Mouse (Mus musculus) limb, embryonic 14.5 days (tissue): ENCODE data around the gene Ndufs5. TPM values are rescaled to one million over a fixed set of nuclear protein-coding genes. Genes with fewer than 3 reads are reported as not detected.

ENCODE experiments used
- ATAC-seq: fragments of 200-750 bp; cut with Nextera tagmentation; 2 replicates; pipeline ENCODE4 v1.8.0; 2017; ENCODE audit warnings: low read depth, moderate number of reproducible peaks, moderate TSS enrichment; ENCODE audit not compliant: low FRiP score
- DNase-seq: peaks from one replicate; pipeline ENCODE4 v3.0.0-alpha.2; 2015; ENCODE audit warnings: low spot score
- H3K27ac ChIP-seq: fragments of 300-500 bp; sonication (generic); replicated peaks from 2 replicates; pipeline ENCODE4 v1.5.1; 2014; ENCODE audit warnings: low read depth, mild to moderate bottlenecking, low read length, moderate library complexity, mixed read lengths
- H3K27me3 ChIP-seq: fragments of 300-500 bp; sonication (generic); 2 replicates; pipeline ENCODE4 v1.6.1; 2014; ENCODE audit warnings: low read length, mixed read lengths; ENCODE audit not compliant: control insufficient read depth, insufficient read depth
- H3K36me3 ChIP-seq: fragments of 300-500 bp; sonication (generic); 2 replicates; pipeline ENCODE4 v1.6.1; 2014; ENCODE audit warnings: mild to moderate bottlenecking, low read length, moderate library complexity, mixed read lengths; ENCODE audit not compliant: control insufficient read depth, insufficient read depth
- H3K4me1 ChIP-seq: fragments of 300-500 bp; sonication (generic); 2 replicates; pipeline ENCODE4 v1.6.1; 2014; ENCODE audit warnings: antibody characterized with exemption, low read length, mixed read lengths; ENCODE audit not compliant: control insufficient read depth, insufficient read depth
- H3K4me2 ChIP-seq: fragments of 300-500 bp; sonication (generic); replicated peaks from 2 replicates; pipeline ENCODE4 v1.6.1; 2014; ENCODE audit warnings: low read depth, mild to moderate bottlenecking, low read length, moderate library complexity; ENCODE audit not compliant: severe bottlenecking
- H3K4me3 ChIP-seq: fragments of 300-500 bp; sonication (generic); replicated peaks from 2 replicates; pipeline ENCODE4 v1.5.1; 2014; ENCODE audit warnings: low read length
- H3K9ac ChIP-seq: fragments of 300-500 bp; sonication (generic); 2 replicates; pipeline ENCODE4 v1.6.1; 2014; ENCODE audit warnings: mild to moderate bottlenecking, low read depth, low read length, moderate library complexity; ENCODE audit not compliant: severe bottlenecking
- H3K9me3 ChIP-seq: fragments of 300-500 bp; sonication (generic); 2 replicates; pipeline ENCODE4 v1.6.1; 2016; ENCODE audit warnings: low read length; ENCODE audit not compliant: control insufficient read depth
- POLR2A ChIP-seq: fragments of 200-500 bp; IDR thresholded peaks from 2 replicates; pipeline ENCODE4 v1.8.0; 2012; ENCODE audit warnings: inconsistent platforms, mild to moderate bottlenecking, moderate library complexity, borderline replicate concordance; ENCODE audit not compliant: insufficient read depth, insufficient read length; ENCODE audit errors: extremely low read depth
- WGBS: fragments of 180-500 bp; shearing (Covaris S2); extraction: QIAGEN DNeasy Blood & Tissue Kit; methylation state at CpG from one replicate; pipeline ENCODE4 v1.1.7; 2014; 5-methylcytosine and 5-hydroxymethylcytosine counted together
- polyA plus RNA-seq, 2 experiments: library from polyadenylated mRNA; depleted of rRNA in 1 of 2; stranded (reverse) in 1 of 2; unstranded in 1 of 2; fragments of >200 nt; fragmentation: Nextera tagmentation in 1 of 2; extraction: Ambion mirVana in 1 of 2; gene quantifications; 2 replicates each; pipeline versions ENCODE4 v1.2.1 to v1.2.3; 2012 to 2014

Ndufs5 gene
- polyA plus RNA-seq, 2 experiments = 253 to 353 TPM

DNA sequence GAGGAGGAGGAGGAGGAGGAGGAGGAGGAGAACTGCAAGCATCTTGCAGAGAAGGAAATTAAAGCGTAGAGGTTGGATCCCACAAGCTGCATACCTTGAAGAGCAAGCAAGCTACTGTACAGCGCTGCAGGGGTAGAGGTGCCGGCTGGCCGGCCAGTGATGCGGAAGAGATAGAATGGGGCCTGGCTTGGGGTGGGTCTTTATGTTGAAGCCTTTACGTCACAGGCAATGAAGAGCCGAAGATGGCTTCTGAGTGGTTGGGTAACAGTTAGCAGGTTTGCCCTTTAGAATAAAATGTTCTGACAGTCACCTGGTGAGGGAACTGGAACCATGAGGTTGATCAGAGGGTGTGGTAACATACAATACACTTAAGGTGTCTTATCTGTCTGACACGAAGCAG is 35.7 kb downstream of the Ndufs5 start:
- H3K27me3 ChIP-seq = 0 out of 2 replicates have a peak, but pooled peaks cover 9% of the 10 kb centered on the region
- no peak for TF ChIP-seq POLR2A
- no peak for ATAC-seq
- no peaks in the 10 kb centered on the region for H3K9me3 ChIP-seq
- H3K36me3 ChIP-seq = 0 out of 2 replicates have a peak, but pooled peaks cover 5% of the 10 kb centered on the region
- WGBS = 85% methylated on average over 8 of the region's 8 CpGs
- H3K9ac ChIP-seq = no peak overlapping the region
- H3K27ac ChIP-seq = no peak overlapping the region
- no peak overlapping the region for H3K4me3 ChIP-seq
- peaks cover 11% of the 10 kb centered on the region for H3K4me1 ChIP-seq
- DNase-seq = no peak
- H3K4me2 ChIP-seq = no peak overlapping the region

GRCm38 (mm10) chr4:123680962-123681361 is 37.0 kb downstream of the Ndufs5 start:
- H3K9me3 ChIP-seq = no peaks in the 10 kb centered on the region
- H3K4me1 ChIP-seq = peaks cover 8% of the 10 kb centered on the region; the same call in 1 of the 2 replicates
- H3K9ac ChIP-seq = peak overlapping the region; percentile 28; the same call in 1 of the 2 replicates
- H3K4me2 ChIP-seq = no peak overlapping the region
- 0 out of 2 replicates have a peak, but pooled peaks cover 9% of the 10 kb centered on the region for H3K27me3 ChIP-seq
- H3K36me3 ChIP-seq = 0 out of 2 replicates have a peak, but pooled peaks cover 5% of the 10 kb centered on the region
- 44% methylated on average over 7 of the region's 7 CpGs for WGBS
- DNase-seq (no peak), ATAC-seq (no peak)
- TF ChIP-seq POLR2A = no peak
- H3K4me3 ChIP-seq = no peak overlapping the region
- H3K27ac ChIP-seq = no peak overlapping the region

DNA sequence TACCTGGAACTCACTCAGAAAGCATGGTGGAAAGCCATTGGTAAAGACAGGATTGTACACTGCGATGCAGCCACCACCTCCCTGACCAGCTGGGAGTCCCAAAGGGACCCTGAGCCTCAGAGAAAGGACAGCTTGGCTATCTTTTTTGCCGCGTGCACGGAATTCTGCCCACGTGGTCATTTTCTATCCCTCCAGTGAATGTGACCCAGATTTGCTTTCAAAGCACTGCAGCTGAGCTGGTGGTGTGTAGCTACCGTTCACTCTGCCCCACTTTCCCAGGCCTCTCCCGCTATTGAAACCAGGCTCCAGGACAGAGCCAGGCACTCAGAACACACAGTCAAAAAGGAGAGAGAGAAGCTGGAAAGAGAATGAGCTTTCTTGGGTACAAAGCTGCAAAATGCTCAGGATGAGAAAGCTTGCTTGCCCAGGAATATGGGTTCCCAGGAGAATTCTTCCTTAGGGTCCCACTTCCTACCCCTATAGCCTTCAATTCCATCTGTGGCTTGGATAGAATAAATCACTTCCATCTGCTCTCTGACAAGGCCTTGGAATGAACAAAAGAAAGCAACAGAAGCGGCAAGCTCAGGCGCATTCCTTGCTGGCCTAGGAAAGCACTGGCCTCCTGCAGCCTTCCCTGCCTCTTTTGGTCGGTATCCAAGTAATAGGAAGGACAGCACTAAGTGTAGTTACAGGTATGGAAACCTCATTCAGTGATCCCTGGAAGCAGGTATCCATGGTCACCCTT is 40.8 kb downstream of the Ndufs5 start:
- Histone ChIP-seq H3K4me2 (no peak overlapping the region), H3K36me3 (no peaks in the 10 kb centered on the region), H3K9ac (0 out of 2 replicates have a peak overlapping the region, but pooled peaks have one; percentile 22), H3K4me1 (0 out of 2 replicates have a peak, but pooled peaks cover 7% of the 10 kb centered on the region), H3K27me3 (no peaks in the 10 kb centered on the region), H3K9me3 (no peaks in the 10 kb centered on the region), H3K4me3 (no peak overlapping the region), H3K27ac (peak overlapping the region; percentile 70)
- no peak for TF ChIP-seq POLR2A
- ATAC-seq (peak; percentile 50; the same call in 1 of the 2 replicates), DNase-seq (peak; percentile 40)
- 27% methylated on average over 10 of the region's 10 CpGs for WGBS

DNA sequence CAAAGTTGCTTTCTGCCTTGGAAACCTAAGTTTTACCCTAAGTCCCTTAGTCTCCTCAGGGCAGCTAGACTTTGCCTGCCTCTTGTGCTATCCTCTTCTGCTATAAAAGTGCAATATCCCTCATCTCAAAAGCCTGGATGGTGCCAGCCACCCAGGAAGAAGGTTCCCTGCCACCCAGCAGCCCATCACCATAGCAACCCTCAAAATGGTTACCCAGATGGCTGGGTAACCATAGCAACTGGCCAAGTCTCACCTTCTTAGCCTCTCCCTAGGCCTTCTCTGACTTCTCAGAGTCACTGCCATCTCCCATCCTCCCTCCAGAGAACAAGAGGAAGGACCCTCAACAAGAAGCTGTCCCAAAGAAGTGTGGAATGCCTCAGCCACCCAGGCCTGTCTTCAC is 47.4 kb downstream of the Ndufs5 start:
- Histone ChIP-seq H3K4me3 (no peak overlapping the region), H3K4me2 (no peak overlapping the region), H3K36me3 (no peaks in the 10 kb centered on the region), H3K27me3 (no peaks in the 10 kb centered on the region), H3K27ac (no peak overlapping the region), H3K9me3 (no peaks in the 10 kb centered on the region), H3K4me1 (peaks cover 9% of the 10 kb centered on the region), H3K9ac (no peak overlapping the region)
- no peak for ATAC-seq
- TF ChIP-seq POLR2A = no peak
- DNase-seq = no peak

DNA sequence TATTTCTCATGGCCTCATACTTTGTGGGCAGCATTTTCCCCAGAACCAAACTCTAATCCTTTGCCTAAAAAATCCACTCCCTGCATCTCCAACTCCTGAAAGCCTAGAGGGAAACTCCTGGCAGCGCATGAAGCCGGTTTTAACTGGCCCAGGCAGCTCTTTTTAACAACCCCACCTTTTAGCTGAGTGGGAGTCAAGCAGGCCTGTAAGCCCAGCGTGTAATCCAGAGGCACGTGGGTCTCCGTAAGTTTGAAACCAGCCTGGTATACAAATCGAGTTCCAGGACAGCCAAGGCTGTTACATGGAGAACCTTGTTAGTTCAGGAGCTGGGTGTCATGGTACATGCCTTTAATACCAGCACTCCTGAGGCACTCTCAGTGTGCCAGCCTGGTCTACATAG is 48.3 kb downstream of the Ndufs5 start:
- Histone ChIP-seq H3K27me3 (no peaks in the 10 kb centered on the region), H3K9me3 (no peaks in the 10 kb centered on the region), H3K4me2 (no peak overlapping the region), H3K27ac (no peak overlapping the region), H3K4me1 (peaks cover 12% of the 10 kb centered on the region), H3K4me3 (no peak overlapping the region), H3K36me3 (no peaks in the 10 kb centered on the region), H3K9ac (no peak overlapping the region)
- no peak for ATAC-seq
- TF ChIP-seq POLR2A = no peak
- no peak for DNase-seq
- WGBS = 64% methylated on average over 6 of the region's 6 CpGs
